Mouse (Mus musculus) megakaryocyte-erythroid progenitor cell, adult 5-6 weeks (primary cell): ENCODE data around the gene Kank1. TPM values are rescaled to one million over a fixed set of nuclear protein-coding genes. Genes with fewer than 3 reads are reported as not detected.

Source experiments
- ATAC-seq: replicated peaks from 2 replicates; pipeline ENCODE4 v1.8.0; 2016; ENCODE audit warnings: mild to moderate bottlenecking, inconsistent platforms; ENCODE audit not compliant: severe bottlenecking, poor library complexity, low FRiP score, low TSS enrichment
- total RNA-seq, 2 experiments: library from RNA; stranded (forward) in 1 of 2; stranded (reverse) in 1 of 2; fragments of 200-1000, 215-1000 nt in 1 of 2; fragments of >200 nt in 1 of 2; fragmentation: Nextera tagmentation in 1 of 2; gene quantifications; 2 replicates each; pipeline ENCODE4 v1.2.3; 2014 to 2017

Gene Kank1
- total RNA-seq, 2 experiments from 2014 or later, result not detected

DNA sequence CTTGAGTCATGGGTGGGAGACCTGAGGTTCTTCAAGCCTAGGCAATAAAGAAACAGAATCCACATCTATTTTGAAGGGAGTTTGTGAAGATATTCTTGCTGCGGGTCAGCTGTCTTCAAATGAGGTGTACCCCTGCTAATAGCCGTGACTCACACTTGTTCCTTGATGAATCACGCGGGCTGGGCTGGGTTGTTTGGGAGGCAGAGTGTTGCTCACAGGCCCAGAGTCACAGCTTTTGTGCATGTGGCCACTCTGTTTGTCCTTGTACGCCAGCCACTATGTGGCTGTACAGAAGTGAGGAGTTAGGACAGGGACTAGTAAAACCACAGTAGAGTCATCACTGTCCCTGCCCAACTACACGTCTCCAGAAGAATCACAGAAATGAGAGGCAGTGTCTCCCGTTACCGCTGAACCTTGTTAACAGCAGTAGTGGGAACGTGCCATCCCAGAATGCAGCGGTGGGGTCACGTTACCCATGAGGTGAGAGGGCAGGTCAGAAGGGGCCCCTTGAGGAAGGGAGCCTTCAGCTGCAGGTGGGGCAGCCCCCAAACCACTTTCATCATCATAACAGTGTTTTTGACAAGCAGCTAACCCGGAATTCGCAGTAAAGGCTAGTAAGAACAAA, 191.7 kb downstream of the Kank1 start:
- no peak for ATAC-seq

DNA sequence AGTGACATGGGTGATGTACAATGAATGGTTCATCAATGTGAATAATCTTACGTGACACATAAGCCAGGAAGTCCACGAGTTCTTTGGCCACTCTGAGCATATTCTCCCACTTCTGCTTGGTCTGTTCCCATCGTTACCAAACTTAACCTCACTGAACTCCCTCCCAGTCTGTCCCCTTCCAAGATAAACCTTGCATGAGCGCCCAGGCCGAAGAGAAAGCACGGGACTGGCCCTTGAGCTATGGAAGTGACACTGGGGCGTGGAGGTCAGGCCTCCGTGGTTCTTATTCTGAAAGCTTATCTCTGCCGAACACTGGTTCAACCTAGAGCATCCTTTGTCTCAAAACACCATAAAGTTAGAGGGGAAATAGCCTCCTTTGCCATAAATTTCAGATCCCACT, 194.7 kb downstream of the Kank1 start:
- ATAC-seq, result no peak

- no peak for ATAC-seq
Measured at GRCm38 (mm10) chr19:25431909-25432308, 195.1 kb downstream of the Kank1 start.

- ATAC-seq, result no peak
Measured at GRCm38 (mm10) chr19:25433169-25433690, 196.5 kb downstream of the Kank1 start.

DNA sequence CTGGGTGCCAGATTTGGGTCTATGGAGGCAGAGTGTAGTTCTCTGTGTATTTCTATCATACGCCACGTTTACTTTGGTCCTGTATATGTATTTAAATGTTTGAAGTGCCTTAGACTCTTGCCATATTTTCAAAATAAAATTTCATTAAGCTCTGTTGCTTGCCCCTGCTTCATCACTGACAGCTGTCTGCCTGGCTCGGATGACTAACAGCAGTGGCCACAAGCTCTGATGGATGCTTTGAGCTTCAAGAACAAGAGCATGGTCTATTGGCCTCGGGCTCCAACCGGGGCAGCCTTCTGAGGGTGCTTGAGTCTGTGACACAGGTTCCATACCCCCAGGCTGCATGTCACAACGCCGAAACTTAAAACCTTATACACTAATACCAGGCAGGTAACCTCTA, 197.6 kb downstream of the Kank1 start:
- ATAC-seq, result no peak

DNA sequence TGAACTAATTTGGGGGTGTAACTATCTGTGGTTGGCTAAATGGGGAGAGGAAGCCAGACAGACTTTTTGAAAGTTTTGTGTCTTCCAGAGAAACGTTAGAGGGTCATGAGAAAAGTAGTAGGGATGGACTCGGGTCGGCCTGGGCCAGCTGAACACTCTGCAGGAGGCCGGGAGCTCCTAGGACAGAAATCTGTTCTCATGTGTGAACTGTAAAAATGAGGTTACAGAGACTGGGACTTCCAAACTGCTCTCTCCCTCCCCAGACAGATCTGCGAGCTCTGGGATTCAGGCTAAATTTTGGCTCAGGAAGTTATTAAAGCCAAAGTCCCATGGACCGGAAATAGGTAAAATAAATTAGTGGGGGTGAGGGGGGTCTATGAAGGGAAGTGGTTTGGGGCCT, 198.0 kb downstream of the Kank1 start:
- ATAC-seq, result no peak

- ATAC-seq, result no peak
Measured at GRCm38 (mm10) chr19:25435412-25435811, 198.6 kb downstream of the Kank1 start.

- ATAC-seq, result no peak
Measured at GRCm38 (mm10) chr19:25436175-25436574, 199.4 kb downstream of the Kank1 start.

- no peak for ATAC-seq
Measured at GRCm38 (mm10) chr19:25436789-25437650, 200.2 kb downstream of the Kank1 start.

- no peak for ATAC-seq
Measured at GRCm38 (mm10) chr19:25438246-25438645, 201.5 kb downstream of the Kank1 start.

GRCm38 (mm10) chr19:25439807-25440206, 203.0 kb downstream of the Kank1 start:
- no peak for ATAC-seq

DNA sequence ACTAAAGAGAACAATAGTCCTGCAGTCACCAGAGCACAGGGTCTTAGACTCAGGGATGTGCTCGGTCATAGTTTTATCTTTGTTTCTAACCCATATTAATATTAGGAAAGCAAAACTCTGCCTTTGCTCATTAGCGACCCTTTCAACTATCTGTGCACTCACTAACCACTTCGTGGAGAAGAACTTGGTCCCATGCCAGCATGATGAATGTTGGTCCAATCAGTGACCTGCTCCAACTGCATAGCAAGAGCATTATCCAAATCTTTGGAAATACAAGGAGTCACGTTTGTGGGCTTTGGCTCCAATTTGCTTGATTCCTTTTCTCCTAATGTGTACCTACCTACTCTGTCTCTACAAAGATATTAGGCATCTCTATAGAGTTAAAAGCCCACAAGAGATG, 204.0 kb downstream of the Kank1 start:
- ATAC-seq, result no peak

DNA sequence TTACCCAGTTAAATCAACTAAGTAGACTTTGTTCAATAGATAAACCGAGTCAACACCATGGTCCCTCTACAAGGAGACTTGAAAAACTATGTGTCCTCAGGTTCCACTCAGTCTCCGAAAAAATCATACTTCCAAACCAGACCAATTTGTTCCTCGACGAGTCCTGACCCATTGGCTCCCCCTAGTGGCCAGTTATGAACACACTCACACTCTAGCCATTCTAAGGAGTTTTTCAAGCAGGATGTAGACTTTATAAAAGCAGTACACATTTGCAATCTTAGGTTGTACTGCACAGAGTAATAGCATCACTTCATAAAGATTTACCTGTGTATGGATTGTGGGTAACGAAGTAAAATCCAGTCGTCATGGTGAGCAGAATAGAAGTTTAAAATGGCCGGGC, 208.3 kb downstream of the Kank1 start:
- ATAC-seq, result 0 out of 2 replicates have a peak, but pooled peaks have one; percentile 50

DNA sequence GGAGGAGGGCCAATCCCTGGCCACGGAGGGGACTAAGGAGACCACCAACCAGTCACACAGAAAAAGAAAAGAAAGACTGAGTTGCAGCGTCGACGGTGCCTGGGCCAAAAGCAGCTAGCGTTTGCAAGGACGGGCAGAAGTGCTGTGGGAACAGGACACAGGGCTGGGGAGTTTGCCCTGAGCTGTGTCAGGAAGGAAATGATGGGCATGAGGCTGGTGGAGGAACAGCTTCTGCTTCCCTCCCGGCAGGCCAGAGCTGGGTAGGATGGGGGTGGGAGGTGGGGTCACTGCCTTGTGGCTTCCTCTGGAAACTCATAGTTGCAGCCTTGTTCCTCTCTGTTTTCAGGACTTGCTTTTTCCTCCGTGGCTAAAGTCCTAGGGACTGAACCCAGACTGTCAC, 209.1 kb downstream of the Kank1 start:
- no peak for ATAC-seq

DNA sequence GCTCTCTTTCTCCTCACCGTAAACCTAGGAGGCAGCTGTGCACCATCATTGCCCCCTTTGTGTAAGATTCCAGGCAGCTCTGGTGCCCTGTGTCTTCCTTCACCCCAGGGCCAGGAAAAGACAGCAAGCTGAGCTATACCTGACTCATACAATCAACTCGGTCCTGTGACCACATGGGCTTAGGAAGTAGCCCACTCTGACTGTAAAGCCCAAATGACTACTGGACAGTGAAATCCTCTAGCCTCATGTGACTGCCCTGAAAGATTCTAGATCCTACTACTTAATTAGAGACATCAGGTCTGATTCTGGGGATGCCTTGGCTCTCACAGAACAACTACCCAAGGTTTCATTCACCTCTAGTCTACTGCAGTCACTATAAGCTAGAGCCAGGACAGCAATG, 209.9 kb downstream of the Kank1 start:
- ATAC-seq, result no peak

- ATAC-seq, result no peak
Measured at GRCm38 (mm10) chr19:25447373-25447772, 210.6 kb downstream of the Kank1 start.

DNA sequence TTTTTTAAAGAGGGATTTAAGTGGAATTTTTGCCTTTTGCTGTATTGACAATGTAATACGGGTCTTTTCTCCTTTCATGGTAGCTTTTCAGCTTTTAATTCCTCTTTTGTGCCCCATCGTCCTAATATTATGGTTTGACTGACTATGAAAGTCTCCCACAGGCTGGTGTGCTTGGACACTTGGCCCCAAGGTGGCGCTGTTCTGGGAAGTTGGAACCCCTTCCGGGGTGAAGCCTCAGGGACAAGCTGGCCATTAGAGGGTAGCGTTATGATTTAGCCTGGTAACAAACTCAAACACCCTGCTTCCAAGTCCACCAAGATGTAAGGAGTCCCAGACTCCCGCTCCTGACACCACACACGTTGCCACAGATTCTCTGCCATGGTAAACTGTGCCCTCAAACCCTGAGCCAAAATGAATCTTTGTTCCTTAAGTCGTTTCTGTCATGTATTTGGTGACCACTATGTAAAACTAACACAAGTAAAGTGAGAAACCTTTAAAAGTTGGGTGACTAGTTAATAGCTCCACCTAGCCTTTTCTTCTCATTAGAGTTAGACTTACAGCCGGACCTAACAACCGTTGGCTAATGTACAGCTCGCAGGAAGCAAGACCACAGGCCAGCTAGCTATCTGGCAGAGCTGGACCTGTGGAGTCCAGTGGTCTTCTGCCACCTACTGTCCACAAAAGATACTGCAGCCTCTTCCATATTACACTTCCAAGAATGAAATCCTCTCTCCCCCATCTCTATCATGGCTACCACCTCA, 214.3 kb downstream of the Kank1 start:
- no peak for ATAC-seq

DNA sequence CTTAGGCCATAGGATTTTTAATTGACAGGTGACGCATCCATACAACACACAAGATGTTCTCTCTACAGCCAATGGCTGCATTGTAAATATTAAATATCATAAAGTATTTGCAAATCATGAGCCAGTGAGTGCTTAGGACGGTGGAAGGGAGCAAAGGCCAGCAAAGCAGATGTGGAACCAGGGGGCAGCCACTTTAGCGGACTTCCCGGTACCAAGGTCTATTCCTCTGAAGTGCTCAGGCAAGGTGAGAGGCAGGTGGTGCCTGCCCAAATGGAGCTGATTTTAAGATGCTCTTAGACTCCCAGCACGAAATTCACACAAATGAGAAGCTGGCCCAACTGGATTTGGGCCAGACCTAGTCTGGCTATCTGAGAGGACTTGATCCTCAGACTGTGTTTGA, 216.4 kb downstream of the Kank1 start:
- ATAC-seq, result no peak

- ATAC-seq, result no peak
Measured at GRCm38 (mm10) chr19:25460760-25461159, 224.0 kb downstream of the Kank1 start.
